Mouse (Mus musculus) urinary bladder, postnatal 0 days (tissue): ENCODE data around the gene Olfr378. TPM values are rescaled to one million over a fixed set of nuclear protein-coding genes. Genes with fewer than 3 reads are reported as not detected.

Experiments used
- polyA plus RNA-seq: library from polyadenylated mRNA; unstranded; fragments of >200 nt; fragmentation: Nextera tagmentation; extraction: Ambion mirVana; gene quantifications from 2 replicates; pipeline ENCODE4 v1.2.1, GENCODE M21; 2015

Olfr378 gene
- not detected in 2 replicates for polyA plus RNA-seq

DNA sequence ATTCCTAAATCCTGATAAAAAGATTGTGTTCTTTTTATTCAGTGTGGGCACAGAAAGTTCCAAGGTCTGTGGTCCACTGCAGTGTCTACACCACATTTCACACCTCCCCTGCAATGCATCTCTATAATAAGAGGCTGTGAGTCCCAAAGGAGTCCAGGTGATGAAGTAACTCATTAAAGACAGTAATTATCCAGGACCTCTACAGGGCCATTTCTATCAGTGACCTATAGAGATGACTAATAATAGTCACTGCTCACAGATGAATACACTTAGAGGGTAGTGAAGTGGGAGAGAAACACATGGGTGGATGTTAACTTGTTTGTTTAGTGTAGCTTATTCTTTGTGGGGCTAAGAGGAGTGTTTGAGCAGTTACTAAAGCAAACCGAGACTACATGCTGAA lies at the start of gene Olfr378:
Gene Olfr378 (minus strand): TSS at position 101 of the 400 bp plus-strand sequence.

DNA sequence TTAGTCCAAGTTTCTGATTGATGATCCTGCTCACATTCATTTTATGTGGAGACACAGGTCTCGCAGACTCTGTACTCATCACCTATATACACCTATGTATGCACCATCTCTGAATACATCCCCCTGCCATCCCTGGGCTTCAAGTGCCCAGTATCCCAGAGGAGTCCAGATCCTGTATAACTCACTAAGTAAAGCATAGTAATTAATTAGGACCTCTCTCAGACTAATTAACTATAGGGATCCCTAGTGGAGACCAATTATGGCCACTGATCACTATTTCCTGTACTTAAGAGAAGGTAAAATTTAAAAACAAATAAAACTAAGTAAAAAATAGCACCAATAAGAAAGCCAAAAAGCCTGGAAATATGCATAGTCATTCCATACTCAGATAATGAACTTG lies 29.1 kb upstream of the Olfr378 start, which contains the start of gene Olfr380:
Gene Olfr380 (minus strand): TSS at position 101 of the 400 bp plus-strand sequence.

DNA sequence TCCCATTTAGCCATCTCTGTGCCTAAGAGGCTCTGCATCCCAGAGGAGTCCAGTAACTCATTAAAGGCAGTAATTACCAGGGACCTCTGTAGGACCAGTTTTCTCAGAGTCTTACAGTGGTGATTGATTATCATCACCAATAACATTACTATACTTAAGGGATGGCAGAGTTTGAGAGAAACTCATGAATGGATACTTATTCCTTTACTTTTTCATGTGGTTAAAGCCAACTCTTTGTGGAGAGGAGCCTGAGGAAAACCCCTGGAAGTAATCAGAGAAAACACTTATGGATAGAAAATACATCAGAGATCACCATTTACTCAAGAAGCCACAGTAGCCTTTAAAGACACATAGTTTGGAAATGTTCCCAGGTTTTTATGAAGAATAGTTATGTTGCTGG lies 28.8 kb downstream of the Olfr378 start, which contains the start of gene Olfr1:
Gene Olfr1 (minus strand): TSS at position 101 of the 400 bp plus-strand sequence.

Other genes with a start within 250 kb of the Olfr378 start
- 20.1 and 20.7 TPM in 2 replicates for gene Ctns, start 229.4 kb downstream of the Olfr378 start, polyA plus RNA-seq
- gene Shpk, start 229.0 kb downstream of the Olfr378 start, polyA plus RNA-seq = 3.7 and 4.0 TPM in 2 replicates
- gene Trpv1, start 194.2 kb downstream of the Olfr378 start, polyA plus RNA-seq = not detected in 2 replicates
- 0.05 TPM in 2 replicates for gene Trpv3, start 161.1 kb downstream of the Olfr378 start, polyA plus RNA-seq
- 3.1 TPM in 2 replicates for gene Aspa, start 98.9 kb downstream of the Olfr378 start, polyA plus RNA-seq
- gene Gm49340, start 98.7 kb downstream of the Olfr378 start, polyA plus RNA-seq = not detected in 2 replicates
- gene Spata22, start 98.7 kb downstream of the Olfr378 start, polyA plus RNA-seq = 0.10 TPM in 1 of 2 replicates, not detected in the other
- gene Olfr20, start 77.7 kb downstream of the Olfr378 start, polyA plus RNA-seq = not detected in 2 replicates
- not detected in 2 replicates for gene Olfr376, start 57.2 kb downstream of the Olfr378 start, polyA plus RNA-seq
- not detected in 2 replicates for gene Olfr1, start 28.9 kb downstream of the Olfr378 start, polyA plus RNA-seq
- gene Olfr380, start 29.0 kb upstream of the Olfr378 start, polyA plus RNA-seq = not detected in 2 replicates
- not detected in 2 replicates for gene Olfr381, start 63.1 kb upstream of the Olfr378 start, polyA plus RNA-seq
- gene Olfr382, start 88.7 kb upstream of the Olfr378 start, polyA plus RNA-seq = not detected in 2 replicates
- gene Olfr385, start 164.5 kb upstream of the Olfr378 start, polyA plus RNA-seq = not detected in 2 replicates
- not detected in 2 replicates for gene Olfr384, start 170.1 kb upstream of the Olfr378 start, polyA plus RNA-seq